Mouse (Mus musculus): Measurements from ENCODE around the gene Snx22.

DNA sequence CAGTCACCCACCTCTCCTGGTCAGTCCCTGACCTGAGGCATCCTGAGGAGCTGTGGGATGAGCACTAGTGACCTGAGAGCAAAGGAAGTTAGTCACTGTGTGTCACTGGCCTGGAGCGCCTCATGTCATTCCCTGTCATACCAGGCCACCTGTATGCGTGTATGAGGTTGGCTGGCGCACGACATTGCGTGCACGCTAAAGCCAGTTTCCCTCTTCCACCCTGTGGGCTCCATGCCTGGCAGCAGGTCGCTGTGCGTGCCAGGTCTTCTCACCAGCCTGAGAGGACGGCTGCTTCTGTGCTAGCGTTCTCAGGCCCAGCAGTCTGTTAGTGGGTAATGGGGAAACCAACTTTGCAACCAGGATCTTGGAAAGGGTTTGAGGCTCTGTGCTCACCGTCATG is 5.2 kb downstream of the Snx22 start:
- no peak for TF ChIP-seq EP300 (IDR thresholded peaks at IDR 0.05; ENCODE audit: low read depth)
- TF ChIP-seq CTCF (IDR thresholded peaks at IDR 0.05; ENCODE audit: low read depth), result no peak

Data from heart, postnatal 0 days (tissue).